In genomic region chr3:144819219-144819618, GRCm38 (mm10) we compare ENCODE assay signal across 17 mouse cellular contexts. TPM values are rescaled to one million over a fixed set of nuclear protein-coding genes. Genes with fewer than 3 reads are reported as not detected.
DNase-seq lines count a peak whose midpoint lies in the region; ATAC-seq and TF ChIP-seq lines count a peak whose summit lies in the region.
"Not testable (repeated sequence)": the region's sequence is repeated elsewhere in the genome, so short reads cannot be mapped to it uniquely, and the experiment has no call there.
"Had no signal": no experiment of that assay in that cellular context is flagged by ENCODE, and none has a peak within 500 bp of the region (broad histone marks: within the 10 kb centered on the region; RNA-seq: fewer than 3 reads in every experiment).

Gene Clca3a2 (minus strand): TSS chr3:144819494.

- ATAC-seq in common myeloid progenitor, adult 5-6 weeks (replicated peaks; ENCODE audit: low read depth, poor library complexity, severe bottlenecking): peak; percentile 52; the same call in 1 of the 2 replicates
- ATAC-seq in erythroid progenitor cell, adult 5-6 weeks (replicated peaks; ENCODE audit: low FRiP score, poor library complexity, severe bottlenecking): peak; percentile 93
- 0 out of 2 replicates have a peak, but pooled peaks have one; percentile 12 for ATAC-seq in hindbrain, postnatal 0 days
- ATAC-seq in intestine, embryonic 16.5 days: peak; percentile 67
- not testable (repeated sequence) for ATAC-seq in midbrain, postnatal 0 days (ENCODE audit: low FRiP score)

- H3K4me1 ChIP-seq in hindbrain, postnatal 0 days (ENCODE audit: insufficient read depth, low read length); intestine, embryonic 16.5 days (ENCODE audit: control insufficient read depth, insufficient read depth, low read length); midbrain, postnatal 0 days (ENCODE audit: insufficient read depth, low read length); thymus, adult 2 months (replicated peaks; ENCODE audit: control insufficient read depth, insufficient read depth, low read length): not testable (repeated sequence)

- not testable (repeated sequence) for H3K4me2 ChIP-seq in hindbrain, postnatal 0 days (ENCODE audit: low read depth, low read length); intestine, embryonic 16.5 days (ENCODE audit: low read depth, low read length); midbrain, postnatal 0 days (ENCODE audit: low read depth, low read length, poor library complexity, severe bottlenecking)

- H3K9me3 ChIP-seq in hindbrain, postnatal 0 days (ENCODE audit: low read length); intestine, embryonic 16.5 days (ENCODE audit: control insufficient read depth, low read length); midbrain, postnatal 0 days (ENCODE audit: low read length): not testable (repeated sequence)

- H3K36me3 ChIP-seq in hindbrain, postnatal 0 days (ENCODE audit: insufficient read depth, low read length); intestine, embryonic 16.5 days (ENCODE audit: control insufficient read depth, insufficient read depth, low read length); midbrain, postnatal 0 days (ENCODE audit: insufficient read depth, low read length); thymus, adult 2 months (ENCODE audit: control insufficient read depth, insufficient read depth, low read length): not testable (repeated sequence)

- not testable (repeated sequence) for H3K4me3 ChIP-seq in hindbrain, postnatal 0 days (ENCODE audit: low read length); intestine, embryonic 16.5 days (ENCODE audit: low read length); midbrain, postnatal 0 days (ENCODE audit: low read depth, low read length); thymus, adult 2 months (ENCODE audit: control insufficient read depth, insufficient read depth, low read length)

- WGBS in hindbrain, postnatal 0 days: 45% methylated on average over 6 of the region's 6 CpGs
- WGBS in intestine, embryonic 16.5 days: 51% methylated on average over 5 of the region's 6 CpGs
- WGBS in midbrain, postnatal 0 days: 77% methylated on average over 6 of the region's 6 CpGs
- 94% methylated on average over 6 of the region's 6 CpGs for WGBS in thymus, adult 2 months

- not testable (repeated sequence) for H3K27ac ChIP-seq in hindbrain, postnatal 0 days; intestine, embryonic 16.5 days (ENCODE audit: low read length); midbrain, postnatal 0 days (ENCODE audit: low read depth, low read length); thymus, adult 2 months (ENCODE audit: control insufficient read depth, insufficient read depth, low read length)

- not testable (repeated sequence) for H3K9ac ChIP-seq in hindbrain, postnatal 0 days (replicated peaks; ENCODE audit: low read length); intestine, embryonic 16.5 days (ENCODE audit: low read depth, low read length); midbrain, postnatal 0 days (replicated peaks; ENCODE audit: low read length, poor library complexity, severe bottlenecking)

- not testable (repeated sequence) for TF ChIP-seq POLR2A in thymus, adult 2 months (IDR thresholded peaks at IDR 0.05; ENCODE audit: control insufficient read depth, extremely low read depth, insufficient read depth, low read length, poor library complexity)

- not testable (repeated sequence) for H3K27me3 ChIP-seq in hindbrain, postnatal 0 days (ENCODE audit: insufficient read depth, low read length); intestine, embryonic 16.5 days (replicated peaks; ENCODE audit: control insufficient read depth, insufficient read depth, low read length); midbrain, postnatal 0 days (ENCODE audit: insufficient read depth, low read length); thymus, adult 2 months (ENCODE audit: control insufficient read depth, insufficient read depth, low read length)

- TF ChIP-seq CTCF in hindbrain, postnatal 0 days (IDR thresholded peaks at IDR 0.05; ENCODE audit: low read depth); midbrain, postnatal 0 days (IDR thresholded peaks at IDR 0.05); thymus, adult 2 months (IDR thresholded peaks at IDR 0.05; ENCODE audit: borderline replicate concordance, control insufficient read depth, extremely low read depth, insufficient read depth, low read length, poor library complexity): not testable (repeated sequence)

- not testable (repeated sequence) for DNase-seq in gonadal fat pad, adult 2 months (ENCODE audit: low read depth); thymus, adult 2 months
- DNase-seq in hindbrain, postnatal 0 days (ENCODE audit: low spot score): peak; percentile 45
- DNase-seq in midbrain, postnatal 0 days (ENCODE audit: low spot score): peak; percentile 38

RNA-seq across cellular contexts. Expression of gene Clca3a2, which starts in this region (rescaled TPM):
- not detected in 2 replicates for total RNA-seq in common myeloid progenitor, adult 5-6 weeks (2017)
- total RNA-seq in erythroid progenitor cell, adult 5-6 weeks (2015; ENCODE audit: low replicate concordance): not detected in 2 replicates
- not detected in 2 replicates for total RNA-seq in erythroid progenitor cell, adult 5-6 weeks (2017; ENCODE audit: low replicate concordance)
- polyA plus RNA-seq in gonadal fat pad, adult 2 months (2012; rRNA removed): 14.2 and 24.4 TPM in 2 replicates
- total RNA-seq in hindbrain, postnatal 0 days (2014; rRNA removed): 0.05 and 0.25 TPM in 2 replicates
- polyA plus RNA-seq in hindbrain, postnatal 0 days (2015; fragmentation: Nextera tagmentation; extraction: Ambion mirVana): 0.13 and 0.25 TPM in 2 replicates
- 0.48 and 0.64 TPM in 2 replicates for polyA plus RNA-seq in intestine, embryonic 16.5 days (2015; fragmentation: Nextera tagmentation; extraction: Ambion mirVana)
- total RNA-seq in midbrain, postnatal 0 days (2014; rRNA removed): 2.8 TPM in 1 of 2 replicates, not detected in the other
- polyA plus RNA-seq in midbrain, postnatal 0 days (2015; fragmentation: Nextera tagmentation; extraction: Ambion mirVana): 0.44 TPM in 1 of 2 replicates, not detected in the other
- polyA plus RNA-seq in thymus, adult 2 months (2012; rRNA removed): 9.1 and 10.1 TPM in 2 replicates
- total RNA-seq: adrenal gland, adult 2 months; gastrocnemius, adult 18-20 months; gastrocnemius, postnatal 10 days; gastrocnemius, postnatal 36 days had no signal
- polyA plus RNA-seq: adrenal gland, adult 2 months; C2C12; CD4-positive, CD25-positive, alpha-beta regulatory T cell, adult 4 months; embryonic facial prominence, embryonic 12.5 days; forebrain, embryonic 11.5 days; forebrain, embryonic 16.5 days; hindbrain, embryonic 14.5 days had no signal

Comparison
In these comparisons a context has a peak if more than half of its experiments do, and no peak if none do; other contexts are left out.
1. Peak in ATAC-seq in common myeloid progenitor, adult 5-6 weeks; RNA of the gene not detected or under 1 TPM.
2. Peak in ATAC-seq in erythroid progenitor cell, adult 5-6 weeks; RNA of the gene not detected or under 1 TPM.
3. Peak in DNase-seq and ATAC-seq in hindbrain, postnatal 0 days; RNA of the gene not detected or under 1 TPM.
4. Peak in ATAC-seq in intestine, embryonic 16.5 days; RNA of the gene not detected or under 1 TPM.